Comparison of ENCODE assay signal across 7 mouse cellular contexts in genomic region chr6:137734846-137735609, GRCm38 (mm10). TPM values are rescaled to one million over a fixed set of nuclear protein-coding genes. Genes with fewer than 3 reads are reported as not detected.
DNase-seq lines count a peak whose midpoint lies in the region; ATAC-seq lines count a peak whose summit lies in the region.

Gene Strap (plus strand): TSS chr6:137735078.

- under 1% methylated on average over 79 of the region's 86 CpGs for WGBS in intestine, embryonic 16.5 days
- WGBS in midbrain, embryonic 11.5 days, result under 1% methylated on average over 77 of the region's 86 CpGs

- peak within 1 kb of the TSS; percentile 89 for H3K4me3 ChIP-seq in intestine, embryonic 16.5 days (ENCODE audit: low read length)
- H3K4me3 ChIP-seq in midbrain, embryonic 11.5 days (ENCODE audit: low read depth, low read length), result peak within 1 kb of the TSS; percentile 79

- H3K36me3 ChIP-seq in intestine, embryonic 16.5 days (ENCODE audit: control insufficient read depth, insufficient read depth, low read length), result no peaks in the 10 kb centered on the region; the same call in 1 of the 2 replicates
- H3K36me3 ChIP-seq in midbrain, embryonic 11.5 days (ENCODE audit: control insufficient read depth, insufficient read depth, low read length), result no peaks in the 10 kb centered on the region; the same call in 1 of the 2 replicates

- ATAC-seq in intestine, embryonic 16.5 days, result peak; percentile 98
- ATAC-seq in midbrain, embryonic 11.5 days (ENCODE audit: low FRiP score), result peak; percentile 98

- H3K27me3 ChIP-seq in intestine, embryonic 16.5 days (replicated peaks; ENCODE audit: control insufficient read depth, insufficient read depth, low read length), result 0 out of 2 replicates have a peak, but pooled peaks cover 3% of the 10 kb centered on the region
- no peaks in the 10 kb centered on the region for H3K27me3 ChIP-seq in midbrain, embryonic 11.5 days (ENCODE audit: control insufficient read depth, insufficient read depth, low read length)

- H3K27ac ChIP-seq in intestine, embryonic 16.5 days (ENCODE audit: low read length), result peak within 1 kb of the TSS; percentile 79
- peak within 1 kb of the TSS; percentile 65 for H3K27ac ChIP-seq in midbrain, embryonic 11.5 days (ENCODE audit: low read depth, low read length)

- H3K4me1 ChIP-seq in intestine, embryonic 16.5 days (ENCODE audit: control insufficient read depth, insufficient read depth, low read length), result peaks cover 12% of the 10 kb centered on the region
- peaks cover 12% of the 10 kb centered on the region for H3K4me1 ChIP-seq in midbrain, embryonic 11.5 days (ENCODE audit: control insufficient read depth, insufficient read depth, low read length)

- no peaks in the 10 kb centered on the region for H3K9me3 ChIP-seq in intestine, embryonic 16.5 days (ENCODE audit: control insufficient read depth, low read length)
- no peaks in the 10 kb centered on the region for H3K9me3 ChIP-seq in midbrain, embryonic 11.5 days (ENCODE audit: control insufficient read depth, low read length)

- H3K9ac ChIP-seq in intestine, embryonic 16.5 days (ENCODE audit: low read depth, low read length), result peak within 1 kb of the TSS; percentile 92
- peak within 1 kb of the TSS; percentile 91 for H3K9ac ChIP-seq in midbrain, embryonic 11.5 days (ENCODE audit: low read length)

- peak within 1 kb of the TSS; percentile 86 for H3K4me2 ChIP-seq in intestine, embryonic 16.5 days (ENCODE audit: low read depth, low read length)
- H3K4me2 ChIP-seq in midbrain, embryonic 11.5 days, result peak within 1 kb of the TSS; percentile 89

- intact Hi-C loops in left cerebral cortex, postnatal 36 days (cut with DNase I), result no loop called here

- DNase-seq in adrenal gland, adult 2 months, result peak; percentile 94
- peak; percentile 96 for DNase-seq in embryo, embryonic 11.5 days (ENCODE audit: low read depth, low spot score)
- DNase-seq in gastrocnemius, postnatal 4 days (ENCODE audit: low spot score in 2 of 2), result peak; percentile 86 to 94
- peak; percentile 91 to 92 for DNase-seq in left cerebral cortex, postnatal 36 days (ENCODE audit: low spot score in 2 of 2)
- peak; percentile 100 for DNase-seq in midbrain, embryonic 11.5 days (ENCODE audit: low spot score, missing footprints)
- peak; percentile 98 for DNase-seq in skeletal muscle tissue, adult 2 months (ENCODE audit: low read depth, low spot score)

RNA-seq across cellular contexts. Expression of gene Strap, which starts in this region (rescaled TPM):
- total RNA-seq in adrenal gland, adult 2 months (2021), result 100 to 1,000 TPM; 110 to 143 TPM
- polyA plus RNA-seq in adrenal gland, adult 2 months (2012; rRNA removed), result 78.8 and 79.6 TPM in 2 replicates
- 10 to 100 TPM; 95.1 to 95.8 TPM for total RNA-seq in gastrocnemius, postnatal 4 days (2021)
- polyA plus RNA-seq in intestine, embryonic 16.5 days (2015; fragmentation: Nextera tagmentation; extraction: Ambion mirVana), result 122 and 132 TPM in 2 replicates
- 100 to 1,000 TPM; 103 to 113 TPM for total RNA-seq in left cerebral cortex, postnatal 36 days (2021)
- polyA plus RNA-seq in midbrain, embryonic 11.5 days (2014; fragmentation: Nextera tagmentation; extraction: Ambion mirVana), result 259 and 280 TPM in 2 replicates

Comparison
In these comparisons a context has a peak if more than half of its experiments do, and no peak if none do; other contexts are left out.
1. Peak in every context shown above with its lines: DNase-seq, ATAC-seq, H3K4me3 ChIP-seq and H3K27ac ChIP-seq.